Mouse (Mus musculus) kidney, postnatal 0 days (tissue): ENCODE data around the gene Gsdma. TPM values are rescaled to one million over a fixed set of nuclear protein-coding genes. Genes with fewer than 3 reads are reported as not detected.
"Not testable (repeated sequence)": the region's sequence is repeated elsewhere in the genome, so short reads cannot be mapped to it uniquely, and the experiment has no call there.

Experiments used
- ATAC-seq: fragments of 200-750 bp; cut with Nextera tagmentation; replicated peaks from 2 replicates; pipeline ENCODE4 v1.8.0; 2017; ENCODE audit warnings: low read depth, moderate number of reproducible peaks, moderate TSS enrichment, moderate library complexity; ENCODE audit not compliant: low FRiP score
- DNase-seq: peaks from one replicate; pipeline ENCODE4 v3.0.0-alpha.2; 2016; ENCODE audit warnings: low spot score
- H3K27ac ChIP-seq: fragments of 300-500 bp; sonication (generic); 2 replicates; pipeline ENCODE4 v1.5.1; 2014; ENCODE audit warnings: mild to moderate bottlenecking
- H3K27me3 ChIP-seq: fragments of 300-500 bp; sonication (generic); 2 replicates; pipeline ENCODE4 v1.6.1; 2014; ENCODE audit warnings: low read length, mixed read lengths; ENCODE audit not compliant: insufficient read depth
- H3K36me3 ChIP-seq: fragments of 300-500 bp; sonication (generic); 2 replicates; pipeline ENCODE4 v1.6.1; 2014; ENCODE audit warnings: low read length, mixed read lengths; ENCODE audit not compliant: insufficient read depth
- H3K4me1 ChIP-seq: fragments of 300-500 bp; sonication (generic); replicated peaks from 2 replicates; pipeline ENCODE4 v1.6.1; 2014; ENCODE audit warnings: antibody characterized with exemption, low read length, mixed read lengths; ENCODE audit not compliant: insufficient read depth
- H3K4me2 ChIP-seq: fragments of 300-500 bp; sonication (generic); 2 replicates; pipeline ENCODE4 v1.6.1; 2014; ENCODE audit warnings: mild to moderate bottlenecking, low read length, moderate library complexity, mixed read lengths
- H3K4me3 ChIP-seq: fragments of 300-500 bp; sonication (generic); replicated peaks from 2 replicates; pipeline ENCODE4 v1.5.1; 2014; ENCODE audit warnings: low read depth, low read length
- H3K9ac ChIP-seq: fragments of 300-500 bp; sonication (generic); 2 replicates; pipeline ENCODE4 v1.6.1; 2014; ENCODE audit warnings: low read depth, low read length
- H3K9me3 ChIP-seq: fragments of 300-500 bp; sonication (generic); replicated peaks from 2 replicates; pipeline ENCODE4 v1.6.1; 2016; ENCODE audit warnings: low read length, inconsistent platforms, mixed read lengths
- CTCF ChIP-seq: IDR thresholded peaks from 2 replicates; pipeline ENCODE4 v1.5.1; 2016; ENCODE audit warnings: antibody characterized with exemption, low read depth, mild to moderate bottlenecking, moderate library complexity
- WGBS: fragments of 180-500 bp; shearing (Covaris S2); extraction: QIAGEN DNeasy Blood & Tissue Kit; methylation state at CpG from one replicate; pipeline ENCODE4 v1.1.7; 2014; 5-methylcytosine and 5-hydroxymethylcytosine counted together
- polyA plus RNA-seq: library from polyadenylated mRNA; unstranded; fragments of >200 nt; fragmentation: Nextera tagmentation; extraction: Ambion mirVana; gene quantifications from 2 replicates; pipeline ENCODE4 v1.2.1, GENCODE M21; 2015

The Gsdma gene
- polyA plus RNA-seq, 1 experiment from 2014 or later = 0.21 TPM

DNA sequence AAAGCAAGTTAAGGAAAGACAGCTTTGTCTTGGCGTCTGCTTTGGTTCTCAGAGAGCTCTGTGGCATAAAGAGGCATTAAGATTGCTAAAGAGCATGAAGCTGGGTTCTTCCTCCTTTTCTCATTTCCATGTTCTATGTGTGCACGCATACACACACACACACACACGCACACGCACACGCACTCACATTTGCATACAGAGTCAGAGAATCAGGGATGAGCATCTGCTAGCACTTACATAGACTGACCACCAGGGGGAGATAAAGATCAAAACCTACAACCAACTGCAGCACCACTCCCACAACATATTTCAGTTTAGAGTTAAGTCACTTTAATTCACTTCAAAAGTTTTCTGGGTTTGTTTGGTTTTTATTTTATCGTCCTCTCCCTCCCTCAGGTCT lies 3.6 kb upstream of the Gsdma start:
- H3K9me3 ChIP-seq = no peaks in the 10 kb centered on the region
- no peaks in the 10 kb centered on the region for H3K27me3 ChIP-seq
- no peaks in the 10 kb centered on the region for H3K36me3 ChIP-seq
- no peaks in the 10 kb centered on the region for H3K4me1 ChIP-seq
- no peak overlapping the region for H3K27ac ChIP-seq
- WGBS = 7% methylated on average over 6 of the region's 6 CpGs
- TF ChIP-seq CTCF = peak; percentile 91
- DNase-seq = peak; percentile 88
- no peak overlapping the region for H3K9ac ChIP-seq
- H3K4me3 ChIP-seq = no peak overlapping the region
- H3K4me2 ChIP-seq = no peak overlapping the region
- ATAC-seq = no peak

DNA sequence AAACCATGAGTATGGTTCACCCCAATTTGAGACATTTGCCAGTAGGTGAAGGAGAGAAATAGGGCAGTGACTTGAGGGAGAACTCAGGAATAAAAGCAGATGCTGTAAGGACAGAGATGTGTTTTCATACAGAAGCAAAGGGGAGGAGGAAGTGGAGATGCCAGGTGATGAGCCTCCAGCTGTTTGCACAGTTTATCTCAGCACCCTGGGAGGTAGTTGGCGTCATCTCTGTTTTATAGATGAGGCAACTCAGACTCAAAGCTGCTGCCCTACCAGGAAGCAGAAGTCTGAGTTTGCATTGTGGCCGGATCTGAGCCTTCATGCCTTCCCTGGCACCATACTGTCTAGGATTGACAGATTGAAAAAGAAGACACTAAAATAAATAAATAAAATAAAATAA lies 4.8 kb downstream of the Gsdma start:
- no peak overlapping the region for H3K9ac ChIP-seq
- no peak overlapping the region for H3K4me3 ChIP-seq
- H3K27ac ChIP-seq = no peak overlapping the region
- 59% methylated on average over 2 of the region's 2 CpGs for WGBS
- DNase-seq (no peak), ATAC-seq (no peak)
- no peaks in the 10 kb centered on the region for H3K27me3 ChIP-seq
- H3K4me1 ChIP-seq = no peaks in the 10 kb centered on the region
- no peak overlapping the region for H3K4me2 ChIP-seq
- H3K9me3 ChIP-seq = no peaks in the 10 kb centered on the region
- TF ChIP-seq CTCF = no peak
- no peaks in the 10 kb centered on the region for H3K36me3 ChIP-seq

DNA sequence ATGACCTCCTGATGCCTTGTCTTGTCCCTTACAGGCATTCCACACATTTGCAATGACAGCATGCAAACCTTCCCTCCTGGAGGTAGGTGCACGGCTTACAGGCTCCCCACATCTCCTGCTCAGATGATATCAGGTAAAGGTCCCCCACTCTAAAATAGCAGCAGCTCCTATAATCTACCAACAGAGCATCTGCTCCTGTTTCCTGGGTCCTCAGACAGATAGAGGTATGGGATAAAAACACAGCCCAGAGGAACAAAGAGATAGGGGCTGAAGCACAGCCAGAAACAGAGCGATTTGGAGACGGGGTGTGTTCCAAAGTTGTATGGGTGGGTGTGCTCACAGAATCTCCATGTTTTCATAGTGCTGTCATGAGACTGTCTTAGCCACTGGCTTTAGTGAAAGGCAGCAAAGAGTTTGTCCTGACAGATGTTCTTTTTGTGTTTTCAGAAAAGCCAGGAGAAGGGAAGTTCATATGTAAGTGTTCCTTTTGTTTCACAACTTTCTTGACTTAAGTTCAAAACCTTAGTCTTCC lies 7.2 kb downstream of the Gsdma start:
- no peaks in the 10 kb centered on the region for H3K27me3 ChIP-seq
- H3K9ac ChIP-seq = no peak overlapping the region
- TF ChIP-seq CTCF = no peak
- H3K36me3 ChIP-seq = no peaks in the 10 kb centered on the region
- WGBS = 67% methylated on average over 3 of the region's 3 CpGs
- ATAC-seq (no peak), DNase-seq (no peak)
- H3K4me2 ChIP-seq = no peak overlapping the region
- H3K4me3 ChIP-seq = no peak overlapping the region
- no peaks in the 10 kb centered on the region for H3K9me3 ChIP-seq
- H3K4me1 ChIP-seq = no peaks in the 10 kb centered on the region
- H3K27ac ChIP-seq = no peak overlapping the region

DNA sequence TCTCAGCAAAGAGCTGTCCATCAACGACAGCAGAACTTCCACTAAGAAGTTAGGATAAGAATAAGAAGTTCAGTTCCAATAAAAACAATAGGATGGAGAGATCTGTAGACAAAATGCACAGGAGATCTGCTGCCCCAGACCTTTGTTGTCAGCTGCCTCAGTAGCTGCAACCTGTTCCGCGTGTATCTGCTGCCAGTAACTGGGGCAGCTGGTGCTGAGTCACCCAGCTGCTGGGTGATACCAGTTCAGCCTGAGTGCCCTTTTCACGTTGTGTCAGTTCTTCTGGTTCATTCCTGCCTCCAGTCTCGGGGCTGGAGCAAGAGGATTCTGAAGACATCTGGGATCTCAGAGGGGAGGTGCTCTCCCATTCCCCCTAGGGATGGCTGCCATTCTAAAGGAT lies 7.7 kb downstream of the Gsdma start:
- Histone ChIP-seq H3K9me3 (no peaks in the 10 kb centered on the region), H3K4me1 (no peaks in the 10 kb centered on the region), H3K36me3 (no peaks in the 10 kb centered on the region), H3K4me3 (no peak overlapping the region), H3K27ac (no peak overlapping the region), H3K9ac (no peak overlapping the region), H3K4me2 (no peak overlapping the region), H3K27me3 (no peaks in the 10 kb centered on the region)
- DNase-seq = no peak
- 50% methylated on average over 5 of the region's 5 CpGs for WGBS
- no peak for ATAC-seq
- no peak for TF ChIP-seq CTCF

- no peaks in the 10 kb centered on the region for H3K36me3 ChIP-seq
- WGBS = 89% methylated on average over 5 of the region's 5 CpGs
- no peak for TF ChIP-seq CTCF
- no peaks in the 10 kb centered on the region for H3K9me3 ChIP-seq
- DNase-seq (no peak), ATAC-seq (no peak)
- no peak overlapping the region for H3K27ac ChIP-seq
- H3K27me3 ChIP-seq = no peaks in the 10 kb centered on the region
- H3K4me3 ChIP-seq = no peak overlapping the region
- no peak overlapping the region for H3K9ac ChIP-seq
- no peak overlapping the region for H3K4me2 ChIP-seq
- no peaks in the 10 kb centered on the region for H3K4me1 ChIP-seq
Measured at GRCm38 (mm10) chr11:98672482-98672881, 8.3 kb downstream of the Gsdma start.

DNA sequence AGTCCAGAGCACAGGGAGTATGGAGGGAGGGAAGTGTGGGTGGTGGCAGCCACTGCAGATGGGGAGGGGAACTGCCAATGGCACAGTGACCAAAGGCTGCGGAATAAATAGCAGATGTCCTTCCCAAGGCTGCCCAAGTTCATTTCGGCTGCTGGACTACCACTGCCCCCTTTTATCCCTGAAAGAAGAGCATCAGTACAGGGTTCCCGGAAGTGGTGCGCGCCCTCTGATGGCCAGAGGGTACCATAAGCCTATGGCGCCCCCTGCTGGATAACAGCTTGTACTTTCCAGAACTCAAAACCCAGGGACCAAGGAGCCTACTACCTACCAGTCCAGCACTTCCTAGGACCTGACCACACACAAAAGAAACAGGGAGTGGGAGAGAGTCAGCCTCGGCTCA lies 9.0 kb downstream of the Gsdma start:
- peak; percentile 71 for TF ChIP-seq CTCF
- 3% methylated on average over 6 of the region's 7 CpGs for WGBS
- not testable (repeated sequence) for H3K27ac ChIP-seq, H3K36me3 ChIP-seq, H3K9ac ChIP-seq, H3K27me3 ChIP-seq, H3K4me1 ChIP-seq, H3K4me2 ChIP-seq, H3K9me3 ChIP-seq, H3K4me3 ChIP-seq
- peak; percentile 51; the same call in 1 of the 2 replicates for ATAC-seq
- peak; percentile 84 for DNase-seq

DNA sequence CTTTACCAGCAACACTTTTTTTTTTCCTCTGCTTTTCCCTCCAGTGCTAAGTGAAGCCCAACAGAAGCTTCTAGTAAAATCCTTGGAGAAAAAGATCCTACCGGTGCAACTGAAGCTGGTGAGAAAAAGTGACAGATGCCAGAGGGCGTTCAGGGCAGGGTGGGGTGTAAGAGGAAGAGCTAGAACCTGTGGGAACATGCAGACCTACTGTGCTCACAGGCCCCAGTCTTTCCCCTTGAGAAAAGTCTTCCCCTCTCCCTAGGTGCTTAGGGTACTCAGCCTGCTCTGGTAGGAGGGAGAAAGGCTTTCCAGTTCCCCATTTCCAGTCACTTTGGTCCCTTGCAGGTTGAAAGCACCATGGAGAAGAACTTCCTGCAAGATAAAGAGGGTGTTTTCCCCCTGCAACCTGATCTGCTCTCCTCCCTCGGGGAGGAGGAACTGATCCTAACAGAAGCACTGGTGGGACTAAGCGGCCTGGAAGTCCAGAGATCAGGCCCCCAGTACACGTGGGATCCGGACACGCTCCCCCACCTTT lies 11.7 kb downstream of the Gsdma start:
- H3K9me3 ChIP-seq = no peaks in the 10 kb centered on the region
- H3K9ac ChIP-seq = 0 out of 2 replicates have a peak overlapping the region, but pooled peaks have one; percentile 13
- H3K4me3 ChIP-seq = no peak overlapping the region
- no peak for TF ChIP-seq CTCF
- no peak overlapping the region for H3K4me2 ChIP-seq
- no peaks in the 10 kb centered on the region for H3K36me3 ChIP-seq
- H3K4me1 ChIP-seq = no peaks in the 10 kb centered on the region
- no peak for ATAC-seq
- H3K27me3 ChIP-seq = no peaks in the 10 kb centered on the region
- no peak overlapping the region for H3K27ac ChIP-seq
- 13% methylated on average over 7 of the region's 7 CpGs for WGBS
- DNase-seq = no peak
